Mouse (Mus musculus): ENCODE measurements at regions not wholly inside any gene's neighbourhood (a gene's known extent, or its start where the extent isn't known, plus 50 kb on each side); places are given as distances from the start of the nearest gene placed in this dataset.

- DNase-seq = peak; percentile 73
Observed at GRCm38 (mm10) chr8:42614077-42614476, 527.2 kb downstream of the Triml1 start.

- DNase-seq = peak; percentile 5
Observed at GRCm38 (mm10) chr8:42596639-42597038, 544.6 kb downstream of the Triml1 start.
